Mouse (Mus musculus) WW6 (cell line): ENCODE data around the gene Arhgap24.

Experiments
- DNase-seq: peaks from one replicate; pipeline ENCODE4 v3.0.0-alpha.2; 2013; ENCODE audit warnings: low read depth, low spot score

Gene Arhgap24

DNA sequence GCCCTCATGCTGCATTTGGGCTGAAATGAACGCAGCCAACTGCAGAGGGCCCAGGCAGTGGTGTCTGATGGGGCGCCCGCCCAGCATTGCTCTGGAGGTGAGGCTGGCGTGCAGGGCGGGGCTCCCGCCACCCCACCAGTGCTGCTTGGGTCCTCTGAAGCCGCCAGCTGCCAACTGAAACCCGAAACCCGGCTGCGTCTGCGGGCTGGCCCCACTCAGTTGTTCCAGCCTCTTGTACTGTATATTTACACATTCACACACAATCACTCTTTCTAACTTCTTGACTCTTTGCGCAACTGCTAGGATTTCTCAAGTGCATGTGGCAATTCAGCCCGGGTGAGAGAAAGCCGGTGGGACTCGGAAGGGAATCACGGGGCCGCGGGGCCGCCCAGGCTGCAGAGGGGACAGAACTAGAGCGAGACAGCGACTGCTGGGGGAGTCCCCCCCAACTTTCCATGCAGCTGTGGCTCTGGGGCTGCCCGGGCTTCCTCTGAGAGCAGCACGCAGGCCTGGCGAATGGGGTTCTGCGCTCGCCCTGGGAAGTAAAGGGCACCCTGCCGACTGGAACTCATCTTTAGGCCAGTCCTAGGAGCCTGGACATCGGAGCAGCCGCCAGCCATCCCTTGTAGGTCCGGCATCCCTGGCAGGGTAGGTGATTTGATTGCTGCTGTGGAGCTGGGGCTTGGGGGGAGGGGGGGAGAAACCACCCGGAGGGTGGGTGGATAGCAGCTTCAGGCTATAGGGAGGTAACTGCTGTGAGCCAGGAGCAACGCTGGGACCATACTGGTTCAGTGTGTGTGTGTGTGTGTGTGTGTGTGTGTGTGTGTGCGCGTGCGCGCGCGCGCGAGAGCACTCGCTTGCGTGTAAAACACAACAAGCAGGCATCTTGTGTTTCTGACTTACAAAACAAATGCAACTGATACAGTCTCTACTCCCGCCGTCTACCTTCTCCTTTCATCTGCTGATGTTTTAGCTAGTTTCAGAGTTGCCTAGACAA, at the start of gene Arhgap24:
Gene Arhgap24, plus strand, starts transcription at position 177 of the 997 bp plus-strand sequence.
- DNase-seq = peak; percentile 45

GRCm38 (mm10) chr5:102434182-102434581, 47.0 kb upstream of the Arhgap24 start:
- DNase-seq = no peak

DNA sequence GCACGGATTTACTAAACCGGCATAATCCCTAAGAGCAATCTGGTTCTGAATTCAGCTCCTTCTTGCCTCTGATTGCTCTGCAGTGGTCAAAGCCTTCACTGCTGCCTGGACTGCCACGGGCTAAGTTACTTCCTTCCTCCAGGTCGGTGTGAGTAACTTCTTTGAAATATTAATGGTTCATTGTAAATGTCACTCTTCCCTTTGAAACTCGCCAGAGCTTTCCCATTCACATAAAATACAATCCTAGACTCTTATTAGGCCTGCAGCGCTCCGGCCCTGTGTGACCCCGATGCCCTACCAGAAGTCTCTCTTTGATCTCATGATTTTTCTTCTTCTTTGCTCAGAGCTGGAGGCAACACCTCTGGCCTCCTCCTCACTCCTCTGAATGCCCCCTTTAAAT, 44.6 kb upstream of the Arhgap24 start:
- DNase-seq = no peak

GRCm38 (mm10) chr5:102439119-102439877, 41.9 kb upstream of the Arhgap24 start:
- no peak for DNase-seq

DNA sequence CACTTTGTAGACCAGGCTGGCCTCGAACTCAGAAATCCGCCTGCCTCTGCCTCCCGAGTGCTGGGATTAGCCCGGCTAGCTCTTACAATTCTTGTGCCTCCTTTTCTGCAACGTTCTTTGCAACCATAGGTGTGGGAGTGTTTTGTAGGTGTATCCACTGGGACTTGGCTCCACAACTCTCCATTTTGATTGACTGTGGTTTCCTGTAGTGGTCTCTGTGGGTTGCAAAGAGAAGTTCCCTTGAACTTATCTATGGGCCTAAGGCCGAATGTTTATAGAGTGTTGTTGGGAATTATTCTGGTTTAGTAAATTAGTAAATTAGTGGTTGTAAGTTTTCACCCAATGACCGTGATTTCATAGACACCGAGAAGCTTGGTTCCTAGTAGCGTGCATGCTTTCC, 33.8 kb upstream of the Arhgap24 start:
- DNase-seq = no peak

DNA sequence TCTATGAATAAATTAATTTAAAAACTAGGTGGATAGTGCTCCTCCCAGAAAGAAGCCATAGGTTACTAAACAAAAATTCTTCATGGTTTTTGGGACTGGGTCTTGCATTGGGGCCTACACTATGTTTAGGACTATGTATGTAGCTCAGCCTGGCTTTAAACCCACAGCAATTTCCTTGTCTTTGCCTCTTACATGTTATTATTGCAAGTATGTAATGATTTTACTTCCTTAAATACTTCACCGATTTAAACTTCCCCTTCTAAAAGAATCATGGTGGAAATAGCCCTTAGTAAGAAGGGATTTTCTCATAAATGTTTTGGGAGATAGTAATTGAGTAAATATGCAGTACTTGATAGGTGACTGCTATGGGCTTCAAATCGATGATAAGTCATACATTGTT, 30.3 kb upstream of the Arhgap24 start:
- no peak for DNase-seq

DNA sequence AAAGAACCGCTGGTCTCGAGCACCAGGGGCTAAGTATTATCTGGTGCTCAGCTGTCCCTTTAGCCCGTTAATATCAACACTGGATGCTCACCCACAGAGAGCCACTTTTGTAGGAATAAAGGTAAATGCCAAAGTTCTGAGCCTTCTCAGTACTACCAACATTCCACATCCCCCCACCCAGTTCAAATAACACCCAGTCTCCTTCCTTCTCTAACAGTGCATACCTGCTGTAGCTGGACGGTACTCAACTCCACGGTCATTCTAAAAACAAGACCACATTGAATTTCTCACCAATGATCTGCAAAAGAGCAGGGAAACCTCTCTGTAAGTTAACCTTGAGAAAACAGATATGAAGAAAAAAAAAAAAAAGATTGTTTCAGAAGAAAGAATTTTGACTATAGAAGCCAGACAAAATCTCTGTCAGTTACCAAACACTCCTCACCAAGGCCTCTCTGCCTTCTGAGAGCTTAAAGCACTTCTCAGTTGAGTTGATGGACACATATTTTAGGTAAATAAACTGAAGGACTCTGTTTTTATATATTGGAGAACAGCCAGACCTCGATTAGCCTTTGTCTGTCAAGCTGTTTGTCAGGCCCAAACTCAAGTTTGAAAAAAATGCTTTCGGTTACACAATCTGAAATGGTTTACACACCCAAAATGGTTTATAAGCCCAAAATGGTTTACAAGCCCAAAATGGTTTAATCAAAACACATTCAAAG, 29.0 kb upstream of the Arhgap24 start:
- DNase-seq = no peak

DNA sequence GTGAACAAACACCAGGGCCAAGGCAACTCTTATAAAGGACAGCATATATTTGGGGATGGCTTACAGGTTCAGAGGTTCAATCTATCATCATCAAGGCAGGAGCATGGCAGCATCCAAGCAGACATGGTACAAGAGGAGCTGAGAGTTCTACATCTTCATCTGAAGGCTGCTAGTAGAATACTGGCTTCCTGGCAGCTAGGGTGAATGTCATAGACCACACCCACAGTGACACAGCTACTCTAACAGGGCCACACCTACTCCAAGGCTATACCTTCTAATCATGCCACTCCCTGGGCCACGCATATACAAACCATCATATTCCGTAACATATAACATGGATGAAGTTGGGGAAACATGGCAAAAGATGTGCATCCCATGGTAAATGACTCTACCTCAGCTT, 27.9 kb upstream of the Arhgap24 start:
- no peak for DNase-seq

- no peak for DNase-seq
Observed at GRCm38 (mm10) chr5:102455247-102455646, 25.9 kb upstream of the Arhgap24 start.

DNA sequence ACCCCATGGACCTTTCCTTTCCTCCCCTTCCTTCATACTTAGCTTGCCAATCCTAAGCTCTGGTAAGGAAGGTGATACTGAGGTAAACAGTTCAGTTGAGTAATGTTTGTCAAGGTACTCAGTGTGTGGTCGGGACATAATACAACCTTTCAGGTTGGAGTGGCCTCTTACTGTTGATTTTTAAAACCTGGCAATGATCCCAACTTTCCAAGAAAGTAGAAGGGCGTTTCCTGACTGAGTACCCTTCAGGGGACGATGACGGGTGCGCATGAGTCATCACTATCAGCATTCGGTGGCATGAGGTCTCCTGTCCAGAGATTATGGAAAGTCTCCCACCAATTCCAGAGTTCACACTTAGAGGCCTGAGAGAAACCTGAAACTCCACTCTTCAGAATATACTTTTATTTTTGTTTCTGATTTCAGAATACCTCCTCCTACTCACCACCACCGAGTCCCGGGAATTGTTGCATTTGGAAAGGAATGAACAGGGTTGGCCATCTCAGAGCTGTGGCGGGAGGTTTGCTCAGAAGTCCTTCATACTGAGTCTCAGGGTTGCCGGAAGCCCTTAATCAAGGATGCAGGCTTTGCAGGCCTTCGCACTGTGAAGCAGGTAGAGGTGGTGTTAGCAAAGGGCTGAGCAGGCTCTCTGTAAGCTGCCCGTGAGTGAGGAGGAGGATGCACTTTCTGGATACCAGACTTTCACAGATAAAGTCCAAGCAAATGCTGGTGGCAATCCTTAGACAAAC, 20.6 kb upstream of the Arhgap24 start:
- no peak for DNase-seq

DNA sequence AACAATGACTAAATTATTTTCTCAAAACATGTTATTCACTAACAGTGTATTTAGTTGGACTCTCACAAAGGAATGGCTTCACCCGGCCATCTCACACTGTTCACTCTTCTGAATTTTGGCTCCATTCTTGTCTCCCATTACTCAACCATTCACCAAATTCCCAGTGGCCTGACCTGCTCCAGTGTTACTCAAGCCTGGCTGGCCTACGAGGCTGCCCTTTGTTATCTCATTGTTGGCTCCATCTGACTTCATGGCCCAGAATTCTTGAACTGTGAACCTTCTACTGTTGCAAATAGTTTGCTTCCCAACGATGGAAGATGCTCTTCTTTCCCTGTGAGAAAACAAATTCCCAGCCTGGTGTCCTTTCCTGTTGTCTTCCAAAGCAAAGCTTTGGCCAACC, 18.2 kb upstream of the Arhgap24 start:
- no peak for DNase-seq

DNA sequence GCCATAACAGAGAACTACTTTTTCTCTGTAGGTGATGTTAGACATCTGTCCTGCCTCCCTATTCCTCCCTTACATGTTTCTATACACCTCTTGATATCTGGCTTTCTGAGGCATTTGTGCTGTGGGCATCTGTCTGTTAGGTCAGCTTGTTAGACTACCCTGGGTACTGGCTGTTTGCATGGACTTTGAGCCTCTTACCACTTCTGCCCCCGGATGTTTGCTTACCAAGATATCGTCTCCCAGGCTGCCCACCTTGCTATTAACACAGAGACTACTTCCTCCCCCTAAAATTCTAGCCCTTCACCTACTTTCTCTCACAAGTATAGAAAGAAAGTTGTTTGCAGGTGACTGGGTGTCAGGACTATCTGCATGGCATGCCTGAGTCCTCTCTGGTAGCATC, 15.8 kb upstream of the Arhgap24 start:
- DNase-seq = no peak

DNA sequence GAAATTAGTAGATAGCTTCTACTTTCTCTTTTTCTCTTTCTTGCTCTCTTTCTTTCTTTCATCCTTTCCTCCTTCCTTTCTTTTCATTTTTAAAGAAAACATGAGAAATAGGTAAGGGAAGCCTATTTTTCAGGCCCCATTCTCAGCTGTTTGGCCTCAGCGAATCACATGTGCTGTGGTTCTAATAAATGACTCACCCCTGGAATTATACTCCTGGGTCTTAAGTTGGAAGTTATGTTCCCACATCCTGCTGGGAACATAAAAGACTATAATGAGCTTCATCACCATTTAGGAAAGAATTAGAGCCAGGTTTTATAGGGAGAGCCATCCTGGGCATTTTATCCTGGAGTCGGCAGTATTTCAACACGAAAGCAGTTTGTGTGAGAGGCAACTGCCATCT, 12.9 kb upstream of the Arhgap24 start:
- no peak for DNase-seq

- no peak for DNase-seq
Observed at GRCm38 (mm10) chr5:102470284-102470683, 10.9 kb upstream of the Arhgap24 start.

DNA sequence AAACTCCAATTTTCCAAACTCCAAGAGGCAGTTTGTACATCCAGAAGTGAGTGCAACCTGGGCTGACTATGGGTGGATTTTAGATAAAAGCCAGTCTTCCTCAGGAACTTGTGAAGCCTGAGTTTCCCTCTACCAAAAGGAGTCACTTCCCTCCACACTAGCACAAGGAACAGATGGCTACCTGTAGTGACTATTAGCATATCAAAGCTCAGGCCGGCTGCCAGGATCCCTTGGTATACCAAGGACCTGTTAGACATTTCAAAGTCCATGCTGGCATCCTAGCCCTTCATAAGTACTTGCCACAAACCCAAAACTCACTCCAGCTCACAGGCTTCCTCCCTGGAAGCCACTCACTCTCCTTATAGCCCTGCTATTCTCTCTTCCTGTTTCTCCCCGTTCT, 3.1 kb upstream of the Arhgap24 start:
- DNase-seq = no peak

GRCm38 (mm10) chr5:102483285-102483975, 2.2 kb downstream of the Arhgap24 start:
- DNase-seq = no peak

- no peak for DNase-seq
Observed at GRCm38 (mm10) chr5:102491554-102491953, 10.4 kb downstream of the Arhgap24 start.

GRCm38 (mm10) chr5:102492152-102492551, 11.0 kb downstream of the Arhgap24 start:
- DNase-seq = no peak

DNA sequence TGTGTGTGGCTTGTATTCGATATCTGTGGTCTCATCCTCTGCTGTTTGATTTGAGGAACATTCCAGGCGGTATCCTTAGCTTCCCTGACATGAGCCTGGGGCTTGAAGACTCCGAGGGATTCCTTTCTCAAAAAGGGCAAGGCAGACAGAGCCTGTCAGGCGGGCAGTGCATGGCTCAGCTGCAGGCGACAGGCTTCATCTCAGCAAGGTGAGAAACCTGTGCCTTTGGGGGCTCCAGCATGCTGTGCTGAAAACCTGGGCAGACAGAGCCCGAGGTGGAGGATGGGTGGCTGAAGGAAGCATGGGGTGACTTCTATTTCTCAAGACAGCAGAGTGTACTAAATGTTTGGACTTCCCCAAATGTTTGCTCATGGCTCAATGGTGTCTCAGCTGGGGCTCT, 13.6 kb downstream of the Arhgap24 start:
- no peak for DNase-seq

- no peak for DNase-seq
Observed at GRCm38 (mm10) chr5:102497205-102497604, 16.0 kb downstream of the Arhgap24 start.

- no peak for DNase-seq
Observed at GRCm38 (mm10) chr5:102498747-102499146, 17.6 kb downstream of the Arhgap24 start.
